Mouse (Mus musculus): ENCODE data around the gene Git1. TPM values are rescaled to one million over a fixed set of nuclear protein-coding genes. Genes with fewer than 3 reads are reported as not detected.

The Git1 gene
- total and polyA plus RNA-seq, 3 experiments = 8.8 to 57.8 (median 28.9) TPM

- Histone ChIP-seq H3K27me3 (replicated peaks) (no peaks in the 10 kb centered on the region), H3K9ac (ENCODE audit: insufficient read depth, low read depth) (no peak overlapping the region), H3K4me1 (ENCODE audit: control insufficient read depth in 1 of 2, insufficient read depth in 2 of 2) (no peaks in the 10 kb centered on the region), H3K27ac (ENCODE audit: insufficient read depth, low read depth) (no peak overlapping the region), H3K9me3 (replicated peaks; ENCODE audit: low read length) (no peaks in the 10 kb centered on the region), H3K36me3 (replicated peaks in 1 of 2; ENCODE audit: control insufficient read depth in 1 of 2, insufficient read depth in 1 of 2, low read length in 1 of 2) (peaks cover 6 to 50% of the 10 kb centered on the region in 2 experiments), H3K4me3 (replicated peaks in 1 of 3; ENCODE audit: low read depth in 2 of 3, low read length in 2 of 3, poor library complexity in 1 of 3) (no peak overlapping the region), H3K4me2 (ENCODE audit: insufficient read depth, low read depth, poor library complexity, severe bottlenecking) (no peak overlapping the region), H3K79me2 (replicated peaks; ENCODE audit: control insufficient read depth, extremely low read depth, insufficient read depth, poor library complexity, severe bottlenecking) (no peaks in the 10 kb centered on the region)
- TF ChIP-seq RAD21 (IDR thresholded peaks at IDR 0.05; ENCODE audit: low read depth, low read length) (no peak), NELFE (IDR thresholded peaks at IDR 0.05; ENCODE audit: low read depth, low read length) (no peak), BHLHE40 (IDR thresholded peaks at IDR 0.05; ENCODE audit: low read depth, low read length) (no peak), ZNF384 (IDR thresholded peaks at IDR 0.05; ENCODE audit: low read depth, low read length) (no peak), PAX5 (IDR thresholded peaks at IDR 0.05; ENCODE audit: low read length) (no peak), ETS1 (conservative IDR thresholded peaks at IDR 0.05; ENCODE audit: low read depth, low read length) (no peak)
- DNase-seq (ENCODE audit: extremely low read depth) = no peak
- in situ Hi-C loops (cut with MboI; ENCODE audit: low pct_ligation_motif_present, low pct_unique_long_range_greater_than_20kb, low sequenced_read_pairs) (no loop called here), dilution Hi-C loops (cut with MboI; ENCODE audit: extremely low pct_ligation_motif_present, extremely low pct_unique_long_range_greater_than_20kb, low sequenced_read_pairs) (no loop called here)
Measured at GRCm38 (mm10) chr11:77532202-77532846, 39.0 kb downstream of the Git1 start.

- dilution Hi-C loops (cut with MboI; ENCODE audit: extremely low pct_ligation_motif_present, extremely low pct_unique_long_range_greater_than_20kb, low sequenced_read_pairs) (no loop called here), in situ Hi-C loops (cut with MboI; ENCODE audit: low pct_ligation_motif_present, low pct_unique_long_range_greater_than_20kb, low sequenced_read_pairs) (no loop called here)
- peaks cover 64 to 76% of the 10 kb centered on the region in 2 experiments for H3K36me3 ChIP-seq (replicated peaks in 1 of 2; ENCODE audit: control insufficient read depth in 1 of 2, insufficient read depth in 1 of 2, low read length in 1 of 2)
- H3K9me3 ChIP-seq (replicated peaks; ENCODE audit: low read length) = no peaks in the 10 kb centered on the region
- no peak for DNase-seq (ENCODE audit: extremely low read depth)
- no peaks in the 10 kb centered on the region for H3K27me3 ChIP-seq (replicated peaks)
- H3K4me2 ChIP-seq (ENCODE audit: insufficient read depth, low read depth, poor library complexity, severe bottlenecking) = no peak overlapping the region
- no peak overlapping the region for H3K27ac ChIP-seq (ENCODE audit: insufficient read depth, low read depth)
- H3K79me2 ChIP-seq (replicated peaks; ENCODE audit: control insufficient read depth, extremely low read depth, insufficient read depth, poor library complexity, severe bottlenecking) = 0 out of 2 replicates have a peak, but pooled peaks cover 3% of the 10 kb centered on the region
- H3K4me1 ChIP-seq (ENCODE audit: control insufficient read depth in 1 of 2, insufficient read depth in 2 of 2) = no peaks in the 10 kb centered on the region
- TF ChIP-seq JUN (IDR thresholded peaks at IDR 0.05; ENCODE audit: insufficient read depth, low read depth, low read length) = no peak
- no peak for TF ChIP-seq TBP (conservative IDR thresholded peaks at IDR 0.05; ENCODE audit: low read depth, low read length)
- TF ChIP-seq ZNF384 (IDR thresholded peaks at IDR 0.05; ENCODE audit: low read depth, low read length) = no peak
- no peak for TF ChIP-seq BHLHE40 (IDR thresholded peaks at IDR 0.05; ENCODE audit: low read depth, low read length)
- TF ChIP-seq MYC (IDR thresholded peaks at IDR 0.05; ENCODE audit: low read depth, low read length) = no peak
- no peak for TF ChIP-seq TCF12 (IDR thresholded peaks at IDR 0.05; ENCODE audit: low read depth, low read length)
- H3K9ac ChIP-seq (ENCODE audit: insufficient read depth, low read depth) = no peak overlapping the region
- no peak overlapping the region for H3K4me3 ChIP-seq (replicated peaks in 1 of 3; ENCODE audit: low read depth in 2 of 3, low read length in 2 of 3, poor library complexity in 1 of 3)
Measured at GRCm38 (mm10) chr11:77545261-77545660, 51.9 kb downstream of the Git1 start.

Other genes starting within 250 kb of the Git1 start
- 0.25 TPM in 1 of 2 replicates, not detected in the other for gene Coro6, start 31.2 kb upstream of the Git1 start, total RNA-seq (2012; rRNA removed)
- not detected in 2 replicates for gene Coro6, start 31.2 kb upstream of the Git1 start, total RNA-seq (2014; rRNA removed)
- 0.37 and 0.39 TPM in 2 replicates for gene Coro6, start 31.2 kb upstream of the Git1 start, polyA plus RNA-seq (2012; ENCODE audit: insufficient read length, low read depth)
- 1.7 and 1.9 TPM in 2 replicates for gene Ankrd13b, start 3.9 kb upstream of the Git1 start, total RNA-seq (2012; rRNA removed)
- 0.53 and 0.55 TPM in 2 replicates for gene Ankrd13b, start 3.9 kb upstream of the Git1 start, total RNA-seq (2014; rRNA removed)
- 2.7 and 2.8 TPM in 2 replicates for gene Ankrd13b, start 3.9 kb upstream of the Git1 start, polyA plus RNA-seq (2012; ENCODE audit: insufficient read length, low read depth)
- 0.38 and 0.63 TPM in 2 replicates for gene Abhd15, start 21.6 kb downstream of the Git1 start, total RNA-seq (2012; rRNA removed)
- gene Abhd15, start 21.6 kb downstream of the Git1 start, total RNA-seq (2014; rRNA removed) = 0.08 and 0.11 TPM in 2 replicates
- gene Abhd15, start 21.6 kb downstream of the Git1 start, polyA plus RNA-seq (2012; ENCODE audit: insufficient read length, low read depth) = 0.23 and 0.38 TPM in 2 replicates
- 11.1 and 12.8 TPM in 2 replicates for gene Trp53i13, start 22.4 kb downstream of the Git1 start, total RNA-seq (2012; rRNA removed)
- gene Trp53i13, start 22.4 kb downstream of the Git1 start, total RNA-seq (2014; rRNA removed) = 6.4 and 6.7 TPM in 2 replicates
- 12.6 and 14.9 TPM in 2 replicates for gene Trp53i13, start 22.4 kb downstream of the Git1 start, polyA plus RNA-seq (2012; ENCODE audit: insufficient read length, low read depth)
- 0.13 TPM in 1 of 2 replicates, not detected in the other for gene Gm10392, start 25.6 kb downstream of the Git1 start, total RNA-seq (2012; rRNA removed)
- 0.30 TPM in 1 of 2 replicates, not detected in the other for gene Gm10392, start 25.6 kb downstream of the Git1 start, total RNA-seq (2014; rRNA removed)
- 0.17 and 0.53 TPM in 2 replicates for gene Gm10392, start 25.6 kb downstream of the Git1 start, polyA plus RNA-seq (2012; ENCODE audit: insufficient read length, low read depth)
- gene Taok1, start 114.3 kb downstream of the Git1 start, total RNA-seq (2012; rRNA removed) = 8.9 and 10.9 TPM in 2 replicates
- gene Taok1, start 114.3 kb downstream of the Git1 start, total RNA-seq (2014; rRNA removed) = 13.7 and 15.7 TPM in 2 replicates
- 9.7 and 11.6 TPM in 2 replicates for gene Taok1, start 114.3 kb downstream of the Git1 start, polyA plus RNA-seq (2012; ENCODE audit: insufficient read length, low read depth)
- gene Nufip2, start 192.6 kb downstream of the Git1 start, total RNA-seq (2012; rRNA removed) = 29.6 and 48.6 TPM in 2 replicates
- 53.6 and 55.6 TPM in 2 replicates for gene Nufip2, start 192.6 kb downstream of the Git1 start, total RNA-seq (2014; rRNA removed)
- gene Nufip2, start 192.6 kb downstream of the Git1 start, polyA plus RNA-seq (2012; ENCODE audit: insufficient read length, low read depth) = 38.8 and 41.2 TPM in 2 replicates
- not detected in 2 replicates for gene Cryba1, start 231.7 kb downstream of the Git1 start, total RNA-seq (2012; rRNA removed)
- gene Cryba1, start 231.7 kb downstream of the Git1 start, total RNA-seq (2014; rRNA removed) = not detected in 2 replicates
- not detected in 2 replicates for gene Cryba1, start 231.7 kb downstream of the Git1 start, polyA plus RNA-seq (2012; ENCODE audit: insufficient read length, low read depth)

Measured in CH12.LX (cell line).